Mouse (Mus musculus) neural tube, embryonic 13.5 days (tissue): ENCODE measurements around the gene Smyd2. TPM values are rescaled to one million over a fixed set of nuclear protein-coding genes. Genes with fewer than 3 reads are reported as not detected.
A peak's percentile ranks its signal among the peaks of the same experiment; 100 is the strongest.

ENCODE experiments used
- ATAC-seq: fragments of 200-750 bp; cut with Nextera tagmentation; 2 replicates; pipeline ENCODE4 v1.8.0; 2017; ENCODE audit warnings: low read depth, mild to moderate bottlenecking, moderate TSS enrichment, moderate library complexity
- H3K27ac ChIP-seq: fragments of 300-500 bp; sonication (generic); replicated peaks from 2 replicates; pipeline ENCODE4 v1.5.1; 2015; ENCODE audit warnings: moderate library complexity, mild to moderate bottlenecking, inconsistent platforms
- H3K27me3 ChIP-seq: fragments of 300-500 bp; sonication (generic); 2 replicates; pipeline ENCODE4 v1.6.1; 2015; ENCODE audit warnings: mild to moderate bottlenecking, inconsistent platforms
- H3K36me3 ChIP-seq: fragments of 300-500 bp; sonication (generic); 2 replicates; pipeline ENCODE4 v1.6.1; 2015; ENCODE audit warnings: mild to moderate bottlenecking, inconsistent platforms
- H3K4me1 ChIP-seq: fragments of 300-500 bp; sonication (generic); replicated peaks from 2 replicates; pipeline ENCODE4 v1.6.1; 2015; ENCODE audit warnings: inconsistent platforms
- H3K4me2 ChIP-seq: fragments of 300-500 bp; sonication (generic); 2 replicates; pipeline ENCODE4 v1.6.1; 2015; ENCODE audit warnings: inconsistent platforms, mild to moderate bottlenecking, moderate library complexity
- H3K4me3 ChIP-seq: fragments of 300-500 bp; sonication (generic); 2 replicates; pipeline ENCODE4 v1.5.1; 2015; ENCODE audit warnings: mild to moderate bottlenecking, inconsistent platforms
- H3K9ac ChIP-seq: fragments of 300-500 bp; sonication (generic); 2 replicates; pipeline ENCODE4 v1.6.1; 2015; ENCODE audit warnings: moderate library complexity, mild to moderate bottlenecking, inconsistent platforms
- H3K9me3 ChIP-seq: fragments of 300-500 bp; sonication (generic); 2 replicates; pipeline ENCODE4 v1.6.1; 2016; ENCODE audit warnings: inconsistent platforms
- WGBS: fragments of 180-500 bp; shearing (Covaris S2); methylation state at CpG from one replicate; pipeline ENCODE4 v1.1.7; 2015; 5-methylcytosine and 5-hydroxymethylcytosine counted together
- polyA plus RNA-seq: library from polyadenylated mRNA; unstranded; fragments of >200 nt; fragmentation: Nextera tagmentation; extraction: Ambion mirVana; gene quantifications from 2 replicates; pipeline ENCODE4 v1.2.1, GENCODE M21; 2015

The Smyd2 gene
- polyA plus RNA-seq, 1 experiment from 2014 or later, result 58.6 TPM

- no peak for ATAC-seq
- Histone ChIP-seq H3K27me3 (no peaks in the 10 kb centered on the region; the same call in 1 of the 2 replicates), H3K36me3 (no peaks in the 10 kb centered on the region), H3K4me1 (no peaks in the 10 kb centered on the region; the same call in 1 of the 2 replicates), H3K27ac (no peak overlapping the region), H3K4me2 (no peak overlapping the region), H3K4me3 (no peak overlapping the region), H3K9me3 (no peaks in the 10 kb centered on the region), H3K9ac (no peak overlapping the region)
- WGBS, result 10% methylated on average over 12 of the region's 12 CpGs
Measured at GRCm38 (mm10) chr1:189932190-189932589, 10.0 kb upstream of the Smyd2 start.

- Histone ChIP-seq H3K27ac (no peak overlapping the region), H3K4me2 (no peak overlapping the region), H3K36me3 (no peaks in the 10 kb centered on the region), H3K4me3 (no peak overlapping the region), H3K9ac (no peak overlapping the region), H3K4me1 (no peaks in the 10 kb centered on the region; the same call in 1 of the 2 replicates), H3K9me3 (no peaks in the 10 kb centered on the region), H3K27me3 (peaks cover 4% of the 10 kb centered on the region; the same call in 1 of the 2 replicates)
- 47% methylated on average over 4 of the region's 4 CpGs for WGBS
- ATAC-seq, result no peak
Measured at GRCm38 (mm10) chr1:189929896-189930295, 7.7 kb upstream of the Smyd2 start.

- H3K9ac ChIP-seq, result no peak overlapping the region
- H3K9me3 ChIP-seq, result no peaks in the 10 kb centered on the region
- H3K4me1 ChIP-seq, result peaks cover 3% of the 10 kb centered on the region
- H3K27ac ChIP-seq, result no peak overlapping the region
- H3K4me3 ChIP-seq, result no peak overlapping the region
- H3K4me2 ChIP-seq, result no peak overlapping the region
- no peaks in the 10 kb centered on the region for H3K36me3 ChIP-seq
- no peak for ATAC-seq
- 4% methylated on average over 6 of the region's 6 CpGs for WGBS
- H3K27me3 ChIP-seq, result peaks cover 12% of the 10 kb centered on the region; the same call in 1 of the 2 replicates
Measured at GRCm38 (mm10) chr1:189927644-189928043, 5.5 kb upstream of the Smyd2 start.

GRCm38 (mm10) chr1:189926279-189926678, 4.1 kb upstream of the Smyd2 start:
- Histone ChIP-seq H3K27ac (no peak overlapping the region), H3K9me3 (no peaks in the 10 kb centered on the region), H3K4me3 (no peak overlapping the region), H3K4me2 (no peak overlapping the region), H3K27me3 (peaks cover 12% of the 10 kb centered on the region; the same call in 1 of the 2 replicates), H3K9ac (no peak overlapping the region), H3K4me1 (peaks cover 13% of the 10 kb centered on the region), H3K36me3 (no peaks in the 10 kb centered on the region)
- no peak for ATAC-seq
- WGBS, result 57% methylated on average over 8 of the region's 8 CpGs

DNA sequence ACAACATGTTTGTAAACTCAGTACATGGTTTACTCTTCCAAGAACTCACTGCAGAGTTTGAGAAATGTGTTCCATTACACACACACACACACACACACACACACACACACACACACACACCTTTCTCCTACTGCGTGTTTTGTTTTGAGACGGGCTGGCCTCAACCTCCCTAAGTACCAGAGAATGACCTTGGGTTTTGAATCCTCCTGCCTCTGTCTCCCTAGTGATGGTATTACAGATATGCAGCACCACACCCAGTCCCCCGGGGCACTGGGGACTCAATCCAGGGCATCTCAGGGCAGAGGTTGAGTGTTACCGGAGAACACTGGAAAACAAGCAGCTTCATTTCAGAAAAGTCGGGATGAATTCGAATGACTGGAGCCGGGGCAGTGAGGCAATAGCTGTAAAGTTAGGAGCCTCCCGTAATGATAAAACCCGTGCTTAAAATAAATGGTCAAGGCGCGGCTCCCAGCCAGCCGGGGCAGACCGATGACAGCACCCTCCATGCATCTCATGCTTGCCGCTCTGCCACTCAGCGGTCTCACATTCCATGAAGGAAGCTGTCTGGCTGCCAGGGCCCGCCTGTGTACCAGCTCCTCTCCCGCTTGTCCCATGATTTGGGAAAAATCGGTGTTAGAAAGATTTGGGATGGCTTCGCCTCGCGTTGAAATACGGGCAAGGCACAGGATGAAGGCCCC, 1.9 kb upstream of the Smyd2 start:
- no peaks in the 10 kb centered on the region for H3K36me3 ChIP-seq
- H3K9ac ChIP-seq, result no peak overlapping the region
- no peak overlapping the region for H3K4me2 ChIP-seq
- H3K4me1 ChIP-seq, result peaks cover 22% of the 10 kb centered on the region
- peaks cover 12% of the 10 kb centered on the region; the same call in 1 of the 2 replicates for H3K27me3 ChIP-seq
- ATAC-seq, result no peak
- no peaks in the 10 kb centered on the region for H3K9me3 ChIP-seq
- no peak overlapping the region for H3K4me3 ChIP-seq
- H3K27ac ChIP-seq, result no peak overlapping the region
- WGBS, result 83% methylated on average over 22 of the region's 22 CpGs

DNA sequence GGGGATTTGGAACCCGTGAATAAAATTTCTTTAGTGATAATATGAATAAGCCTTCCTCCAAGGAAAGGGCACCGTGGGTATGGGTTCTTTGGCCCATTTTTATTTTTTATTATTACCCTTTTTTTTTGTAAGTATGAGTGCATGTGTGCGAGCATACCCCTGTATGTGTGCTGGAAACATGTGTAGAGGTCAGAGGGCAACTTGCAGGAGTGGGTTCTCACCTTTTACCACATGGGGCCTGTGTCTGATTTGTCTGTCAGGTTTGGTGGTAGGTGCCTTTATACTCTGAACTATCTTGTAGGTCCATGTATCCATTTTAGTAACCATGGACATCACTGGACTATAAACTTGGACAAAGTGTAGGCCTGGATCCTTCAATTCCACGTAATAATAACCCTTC, 994 bp upstream of the Smyd2 start:
- H3K27ac ChIP-seq, result no peak overlapping the region
- no peak overlapping the region for H3K4me3 ChIP-seq
- H3K27me3 ChIP-seq, result peaks cover 12% of the 10 kb centered on the region; the same call in 1 of the 2 replicates
- H3K4me1 ChIP-seq, result peaks cover 22% of the 10 kb centered on the region
- ATAC-seq, result no peak
- H3K36me3 ChIP-seq, result no peaks in the 10 kb centered on the region
- 83% methylated on average over 4 of the region's 4 CpGs for WGBS
- H3K9ac ChIP-seq, result no peak overlapping the region
- peak overlapping the region; percentile 98; the same call in 1 of the 2 replicates for H3K4me2 ChIP-seq
- no peaks in the 10 kb centered on the region for H3K9me3 ChIP-seq

- WGBS, result 22% methylated on average over 9 of the region's 9 CpGs
- peak overlapping the region; percentile 83 for H3K9ac ChIP-seq
- H3K36me3 ChIP-seq, result no peaks in the 10 kb centered on the region
- no peak for ATAC-seq
- peak overlapping the region; percentile 98 for H3K4me2 ChIP-seq
- H3K4me1 ChIP-seq, result peaks cover 22% of the 10 kb centered on the region
- no peak overlapping the region for H3K27ac ChIP-seq
- no peaks in the 10 kb centered on the region for H3K9me3 ChIP-seq
- peak overlapping the region; percentile 79 for H3K4me3 ChIP-seq
- H3K27me3 ChIP-seq, result peaks cover 12% of the 10 kb centered on the region; the same call in 1 of the 2 replicates
Measured at GRCm38 (mm10) chr1:189922721-189923120, 558 bp upstream of the Smyd2 start.

- Histone ChIP-seq H3K27me3 (peaks cover 12% of the 10 kb centered on the region; the same call in 1 of the 2 replicates), H3K4me2 (peak overlapping the region; percentile 98), H3K9me3 (no peaks in the 10 kb centered on the region), H3K4me3 (peak overlapping the region; percentile 79), H3K9ac (peak overlapping the region; percentile 83), H3K4me1 (peaks cover 26% of the 10 kb centered on the region), H3K27ac (no peak overlapping the region), H3K36me3 (no peaks in the 10 kb centered on the region)
- peak; percentile 36 for ATAC-seq
- 3% methylated on average over 4 of the region's 4 CpGs for WGBS
Measured at GRCm38 (mm10) chr1:189921568-189921817, 670 bp downstream of the Smyd2 start.

- Histone ChIP-seq H3K4me1 (peaks cover 27% of the 10 kb centered on the region), H3K4me2 (peak overlapping the region; percentile 98), H3K4me3 (peak overlapping the region; percentile 79), H3K9me3 (no peaks in the 10 kb centered on the region), H3K36me3 (no peaks in the 10 kb centered on the region), H3K27ac (no peak overlapping the region), H3K9ac (peak overlapping the region; percentile 83), H3K27me3 (peaks cover 12% of the 10 kb centered on the region; the same call in 1 of the 2 replicates)
- peak; percentile 36 for ATAC-seq
- 34% methylated on average over 28 of the region's 28 CpGs for WGBS
Measured at GRCm38 (mm10) chr1:189920701-189921567, 1.2 kb downstream of the Smyd2 start.

GRCm38 (mm10) chr1:189919756-189920155, 2.4 kb downstream of the Smyd2 start:
- Histone ChIP-seq H3K36me3 (no peaks in the 10 kb centered on the region), H3K27me3 (peaks cover 6% of the 10 kb centered on the region; the same call in 1 of the 2 replicates), H3K9ac (no peak overlapping the region), H3K4me1 (peaks cover 29% of the 10 kb centered on the region), H3K27ac (no peak overlapping the region), H3K4me3 (no peak overlapping the region), H3K9me3 (no peaks in the 10 kb centered on the region), H3K4me2 (no peak overlapping the region)
- no peak for ATAC-seq
- WGBS, result 83% methylated on average over 3 of the region's 3 CpGs

- 46% methylated on average over 4 of the region's 4 CpGs for WGBS
- no peak for ATAC-seq
- no peak overlapping the region for H3K27ac ChIP-seq
- H3K4me2 ChIP-seq, result no peak overlapping the region
- no peak overlapping the region for H3K9ac ChIP-seq
- H3K4me1 ChIP-seq, result peaks cover 31% of the 10 kb centered on the region
- H3K4me3 ChIP-seq, result no peak overlapping the region
- no peaks in the 10 kb centered on the region for H3K9me3 ChIP-seq
- no peaks in the 10 kb centered on the region for H3K27me3 ChIP-seq
- H3K36me3 ChIP-seq, result no peaks in the 10 kb centered on the region
Measured at GRCm38 (mm10) chr1:189917126-189917500, 5.0 kb downstream of the Smyd2 start.

- H3K27me3 ChIP-seq, result no peaks in the 10 kb centered on the region
- peaks cover 28% of the 10 kb centered on the region for H3K4me1 ChIP-seq
- no peak overlapping the region for H3K4me2 ChIP-seq
- H3K9me3 ChIP-seq, result no peaks in the 10 kb centered on the region
- H3K4me3 ChIP-seq, result no peak overlapping the region
- 32% methylated on average over 10 of the region's 10 CpGs for WGBS
- no peak overlapping the region for H3K27ac ChIP-seq
- H3K9ac ChIP-seq, result no peak overlapping the region
- H3K36me3 ChIP-seq, result no peaks in the 10 kb centered on the region
- ATAC-seq, result no peak
Measured at GRCm38 (mm10) chr1:189916422-189917125, 5.6 kb downstream of the Smyd2 start.
